Mouse (Mus musculus): ENCODE results near the gene Mrpl2.

- no peak for TF ChIP-seq MYOD1 (IDR thresholded peaks at IDR 0.05; ENCODE audit: control insufficient read depth, insufficient read length, low read depth)
- no peak for TF ChIP-seq CTCF (IDR thresholded peaks at IDR 0.05; ENCODE audit: control insufficient read depth, insufficient read depth, insufficient read length)
- no peak for TF ChIP-seq MYOG (IDR thresholded peaks at IDR 0.05; ENCODE audit: control insufficient read depth, extremely low read depth, insufficient read length)
- peak; percentile 95 for TF ChIP-seq USF1 (IDR thresholded peaks at IDR 0.05; ENCODE audit: low read depth)
- TF ChIP-seq CEBPB (IDR thresholded peaks at IDR 0.05; ENCODE audit: low read depth), result no peak
- TF ChIP-seq MAX (IDR thresholded peaks at IDR 0.05), result no peak
Measured at GRCm38 (mm10) chr17:46646322-46646662, 263 bp downstream of the Mrpl2 start.
